In the genomic region with DNA sequence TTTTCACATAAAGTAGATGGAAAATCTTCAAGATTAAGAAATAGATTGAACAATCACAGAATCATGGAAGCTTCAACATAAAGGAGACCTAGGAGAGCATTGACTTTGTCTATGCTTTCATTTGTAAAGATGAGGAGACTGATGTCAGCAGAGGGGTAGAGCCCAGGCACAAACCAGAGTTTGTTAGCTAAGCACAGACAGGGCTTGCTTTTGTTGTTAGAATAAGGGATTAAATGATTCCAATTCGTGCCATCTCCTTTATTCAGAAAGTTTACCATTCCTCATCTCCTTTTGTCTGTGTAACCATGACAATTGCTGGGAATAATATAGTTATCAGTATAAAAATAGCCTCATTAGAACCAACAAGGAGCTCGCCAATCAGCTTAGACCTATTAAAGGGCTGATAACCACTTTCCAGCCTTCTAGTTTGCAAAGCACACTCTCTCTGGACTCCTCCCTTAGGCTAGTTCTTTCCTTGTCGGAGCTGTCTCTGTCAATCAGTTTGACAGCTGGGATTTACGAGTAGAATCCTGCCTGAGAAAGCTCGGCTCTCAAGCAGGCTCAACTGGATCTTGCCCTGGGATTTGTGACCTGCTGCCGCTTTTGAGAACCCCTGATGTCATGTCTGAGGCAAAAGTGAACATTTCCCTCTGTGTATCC, we compare ENCODE assay signal across 14 mouse cellular contexts.
A peak's percentile ranks its signal among the peaks of the same experiment; 100 is the strongest.
DNase-seq lines count a peak whose midpoint lies in the region; ATAC-seq lines count a peak whose summit lies in the region.
"Had no signal": no experiment of that assay in that cellular context is flagged by ENCODE, and none has a peak within 500 bp of the region (broad histone marks: within the 10 kb centered on the region; RNA-seq: fewer than 3 reads in every experiment).

No protein-coding gene starts in this region.

- H3K9me3 ChIP-seq in midbrain, embryonic 11.5 days (ENCODE audit: control insufficient read depth, low read length), result no peaks in the 10 kb centered on the region
- H3K9me3 ChIP-seq: liver, embryonic 13.5 days had no signal

- H3K4me2 ChIP-seq in midbrain, embryonic 11.5 days, result no peak overlapping the region
- H3K4me2 ChIP-seq: liver, embryonic 13.5 days had no signal

- no peak overlapping the region for H3K27ac ChIP-seq in midbrain, embryonic 11.5 days (ENCODE audit: low read depth, low read length)
- H3K27ac ChIP-seq: liver, embryonic 13.5 days had no signal

- 11% methylated on average over 6 of the region's 6 CpGs for WGBS in midbrain, embryonic 11.5 days

- H3K4me1 ChIP-seq in midbrain, embryonic 11.5 days (ENCODE audit: control insufficient read depth, insufficient read depth, low read length), result peaks cover 2% of the 10 kb centered on the region; the same call in 1 of the 2 replicates
- H3K4me1 ChIP-seq: liver, embryonic 13.5 days had no signal

- DNase-seq in frontal cortex, postnatal 36 days (ENCODE audit: low spot score in 2 of 2), result no peak
- DNase-seq in layer of hippocampus, adult 9-11 months, result peak; percentile 11
- no peak for DNase-seq in layer of hippocampus, adult 11-12 months (ENCODE audit: low spot score)
- DNase-seq in midbrain, embryonic 11.5 days (ENCODE audit: low spot score, missing footprints), result peak; percentile 83
- DNase-seq in cerebellum, postnatal 10 days, result no peak
- DNase-seq in layer of hippocampus, postnatal 36 days, result no peak
- no peak for DNase-seq in lung, postnatal 14 days
- DNase-seq: adrenal gland, postnatal 36 days; cerebellum, adult 11-12 months; heart, adult 18-20 months; kidney, postnatal 25 days; liver, embryonic 13.5 days; lung, postnatal 4 days had no signal

- no peaks in the 10 kb centered on the region for H3K27me3 ChIP-seq in midbrain, embryonic 11.5 days (ENCODE audit: control insufficient read depth, insufficient read depth, low read length)
- H3K27me3 ChIP-seq: liver, embryonic 13.5 days had no signal

- H3K9ac ChIP-seq in midbrain, embryonic 11.5 days (ENCODE audit: low read length), result no peak overlapping the region
- H3K9ac ChIP-seq: liver, embryonic 13.5 days had no signal

- H3K36me3 ChIP-seq in midbrain, embryonic 11.5 days (ENCODE audit: control insufficient read depth, insufficient read depth, low read length), result no peaks in the 10 kb centered on the region
- H3K36me3 ChIP-seq: liver, embryonic 13.5 days had no signal

- H3K4me3 ChIP-seq in midbrain, embryonic 11.5 days (ENCODE audit: low read depth, low read length), result no peak overlapping the region
- H3K4me3 ChIP-seq: liver, embryonic 13.5 days had no signal

- ATAC-seq in frontal cortex, adult (ENCODE audit: low TSS enrichment), result 0 out of 2 replicates have a peak, but pooled peaks have one; percentile 27
- peak; percentile 87 for ATAC-seq in midbrain, embryonic 11.5 days (ENCODE audit: low FRiP score)

Comparison
In these comparisons a context has a peak if more than half of its experiments do, and no peak if none do; other contexts are left out.
1. DNase-seq: peak in layer of hippocampus, adult 9-11 months (single experiment) and midbrain, embryonic 11.5 days (single experiment); none in frontal cortex, postnatal 36 days (0 of 2), layer of hippocampus, adult 11-12 months (single experiment), cerebellum, postnatal 10 days (0 of 2), layer of hippocampus, postnatal 36 days (0 of 2) and lung, postnatal 14 days (single experiment).